Comparison of ENCODE assay signal across 17 mouse cellular contexts in the genomic region with DNA sequence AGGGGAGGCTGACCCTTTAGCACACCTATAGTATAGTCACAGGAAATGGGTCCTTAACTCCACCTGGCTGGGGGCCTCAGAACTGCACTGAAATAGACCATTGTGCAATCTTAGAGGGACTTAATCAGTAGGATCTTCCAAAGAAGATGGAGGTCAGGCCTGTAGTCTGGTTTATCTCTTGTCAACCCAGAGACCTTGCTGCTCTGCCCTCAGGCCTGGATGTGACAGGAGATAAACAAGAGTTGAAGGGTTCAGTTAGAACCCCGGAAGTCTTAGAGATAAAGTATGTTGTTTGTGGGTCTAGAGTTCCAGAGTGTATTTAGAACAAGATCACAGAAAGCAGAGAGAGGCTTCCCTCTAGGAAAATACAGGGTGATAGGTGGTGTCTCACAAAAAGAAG. TPM values are rescaled to one million over a fixed set of nuclear protein-coding genes. Genes with fewer than 3 reads are reported as not detected.
DNase-seq lines count a peak whose midpoint lies in the region; ATAC-seq and TF ChIP-seq lines count a peak whose summit lies in the region.
"Had no signal": no experiment of that assay in that cellular context is flagged by ENCODE, and none has a peak within 500 bp of the region (broad histone marks: within the 10 kb centered on the region; RNA-seq: fewer than 3 reads in every experiment).

No protein-coding gene starts in this region.

- H3K4me3 ChIP-seq in C2C12 (ENCODE audit: insufficient read depth, poor library complexity, severe bottlenecking): no peak overlapping the region
- H3K4me3 ChIP-seq: forebrain, embryonic 13.5 days; limb, embryonic 13.5 days had no signal

- peak; percentile 46 for ATAC-seq in megakaryocyte-erythroid progenitor cell, adult 5-6 weeks (replicated peaks; ENCODE audit: low FRiP score, low TSS enrichment, poor library complexity, severe bottlenecking)
- ATAC-seq: forebrain, embryonic 13.5 days had no signal

- no peaks in the 10 kb centered on the region for H3K27me3 ChIP-seq in C2C12 (ENCODE audit: control insufficient read depth, insufficient read depth, insufficient read length)

- no peaks in the 10 kb centered on the region for H3K36me3 ChIP-seq in C2C12 (ENCODE audit: control insufficient read depth, insufficient read depth)
- H3K36me3 ChIP-seq: limb, embryonic 13.5 days had no signal

- no peaks in the 10 kb centered on the region for H3K79me2 ChIP-seq in C2C12 (ENCODE audit: control insufficient read depth, insufficient read depth)

- DNase-seq in kidney, adult 9 months: peak; percentile 13
- no peak for DNase-seq in kidney, adult 18-20 months
- DNase-seq in liver: peak; percentile 11
- DNase-seq in frontal cortex, postnatal 36 days (ENCODE audit: low spot score in 2 of 2): no peak
- no peak for DNase-seq in spleen, adult 18-20 months
- DNase-seq: adrenal gland, postnatal 14 days; cerebellum, adult 9-10 months; embryo, embryonic 11 days; midbrain, embryonic 14.5 days had no signal

- H3K79me3 ChIP-seq in C2C12 (ENCODE audit: low read depth): no peaks in the 10 kb centered on the region

- TF ChIP-seq CTCF in C2C12 (IDR thresholded peaks at IDR 0.05; ENCODE audit: control insufficient read depth, insufficient read depth, insufficient read length): no peak

- H3ac ChIP-seq in C2C12 (ENCODE audit: control insufficient read depth, insufficient read length, low read depth): no peak overlapping the region

TF ChIP-seq in C2C12, 6 proteins besides CTCF, POLR2A, EP300 and RAD21:
- TF ChIP-seq CEBPB (IDR thresholded peaks at IDR 0.05; ENCODE audit: low read depth) (peak; percentile 3), MYOG (IDR thresholded peaks at IDR 0.05; ENCODE audit: control insufficient read depth, extremely low read depth, insufficient read length) (no peak), MYOD1 (IDR thresholded peaks at IDR 0.05; ENCODE audit: control insufficient read depth, insufficient read length, low read depth) (no peak), USF1 (IDR thresholded peaks at IDR 0.05; ENCODE audit: low read depth) (no peak), MAX (IDR thresholded peaks at IDR 0.05) (no peak), FOSL1 (IDR thresholded peaks at IDR 0.05; ENCODE audit: insufficient read depth, low read length, poor library complexity, severe bottlenecking) (no peak)

RNA-seq across cellular contexts. Expression of a gene that starts 4.5 kb away (rescaled TPM):
- polyA plus RNA-seq in C2C12 (2012; fragmentation: generic; extraction: Trizol): 7.1 TPM
- total RNA-seq in megakaryocyte-erythroid progenitor cell, adult 5-6 weeks (2014; fragmentation: Nextera tagmentation): 3.2 and 4.4 TPM in 2 replicates
- total RNA-seq in megakaryocyte-erythroid progenitor cell, adult 5-6 weeks (2017): 4.2 and 5.7 TPM in 2 replicates

RNA-seq across cellular contexts. Expression of a gene that starts 32.4 kb away (rescaled TPM):
- polyA plus RNA-seq in C2C12 (2012; fragmentation: generic; extraction: Trizol): not detected
- total RNA-seq in megakaryocyte-erythroid progenitor cell, adult 5-6 weeks (2014; fragmentation: Nextera tagmentation): not detected in 2 replicates
- not detected in 2 replicates for total RNA-seq in megakaryocyte-erythroid progenitor cell, adult 5-6 weeks (2017)
- total RNA-seq: adrenal gland, postnatal 14 days; gastrocnemius, adult 8-10 months; heart, postnatal 36 days had no signal
- polyA plus RNA-seq: forebrain, embryonic 13.5 days; heart, embryonic 11.5 days; kidney, postnatal 0 days; limb, embryonic 13.5 days; midbrain, embryonic 14.5 days had no signal

RNA-seq across cellular contexts. Expression of a gene that starts 49.8 kb away (rescaled TPM):
- polyA plus RNA-seq in C2C12 (2012; fragmentation: generic; extraction: Trizol): 0.01 TPM
- total RNA-seq in megakaryocyte-erythroid progenitor cell, adult 5-6 weeks (2014; fragmentation: Nextera tagmentation): not detected in 2 replicates
- total RNA-seq in megakaryocyte-erythroid progenitor cell, adult 5-6 weeks (2017): not detected in 2 replicates
- total RNA-seq: adrenal gland, postnatal 14 days had no signal
- polyA plus RNA-seq: forebrain, embryonic 13.5 days; limb, embryonic 13.5 days; midbrain, embryonic 14.5 days had no signal

Comparison
In these comparisons a context has a peak if more than half of its experiments do, and no peak if none do; other contexts are left out.
1. DNase-seq: peak in kidney, adult 9 months (single experiment) and liver (single experiment); none in kidney, adult 18-20 months (single experiment), frontal cortex, postnatal 36 days (0 of 2) and spleen, adult 18-20 months (0 of 2).